Mouse (Mus musculus) spleen, adult 2 months (tissue): Measurements from ENCODE around the gene Itih4.

Experiments
- CTCF ChIP-seq: fragments of 200-500 bp; IDR thresholded peaks from 2 replicates; pipeline ENCODE4 v1.5.1; 2011; ENCODE audit warnings: mild to moderate bottlenecking, inconsistent platforms; ENCODE audit not compliant: insufficient read depth, insufficient read length, insufficient replicate concordance; ENCODE audit errors: extremely low read depth
- POLR2A ChIP-seq: fragments of 200-500 bp; IDR thresholded peaks from 2 replicates; pipeline ENCODE4 v1.6.1; 2011; ENCODE audit warnings: low read depth, low read length, inconsistent platforms

DNA sequence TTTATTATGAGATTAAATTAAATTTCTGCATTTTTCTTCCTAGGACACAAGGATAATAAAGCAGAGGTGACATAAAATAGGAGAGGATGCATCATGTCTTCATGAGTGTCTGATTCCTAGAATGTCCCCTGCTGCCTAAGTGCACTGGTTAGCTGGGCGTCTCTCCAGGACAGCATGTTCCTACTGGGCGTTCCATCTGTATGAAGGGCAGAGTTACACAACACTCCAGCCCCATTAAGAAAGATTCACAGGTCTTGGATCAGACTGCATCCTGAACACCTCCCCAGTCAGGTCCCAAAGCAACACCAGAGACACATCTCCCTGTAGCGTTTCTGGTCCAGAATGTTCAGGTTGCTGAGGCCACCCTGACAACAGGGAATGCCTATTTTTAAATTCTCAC, 31.0 kb upstream of the Itih4 start:
- no peak for TF ChIP-seq POLR2A
- TF ChIP-seq CTCF = no peak
